Mouse (Mus musculus) cerebellum, adult 2 months (tissue): ENCODE results near the gene Rnaset2a.
"Not testable (repeated sequence)": the region's sequence is repeated elsewhere in the genome, so short reads cannot be mapped to it uniquely, and the experiment has no call there.

Experiments
- CTCF ChIP-seq: fragments of 200-500 bp; IDR thresholded peaks from 2 replicates; pipeline ENCODE4 v1.5.1; 2011; ENCODE audit warnings: low read depth, mild to moderate bottlenecking, control low read depth, low read length, moderate library complexity, borderline replicate concordance; ENCODE audit not compliant: insufficient read depth
- POLR2A ChIP-seq: fragments of 200-500 bp; IDR thresholded peaks from 2 replicates; pipeline ENCODE4 v1.6.1; 2011; ENCODE audit warnings: low read length, control low read depth, borderline replicate concordance; ENCODE audit not compliant: insufficient read depth

- not testable (repeated sequence) for TF ChIP-seq CTCF, POLR2A
These were observed 35.7 kb downstream of the Rnaset2a start for GRCm38 (mm10) chr17:8112199-8112598.
